Mouse (Mus musculus) hindbrain, embryonic 15.5 days (tissue): ENCODE results near the gene Gm20388. TPM values are rescaled to one million over a fixed set of nuclear protein-coding genes. Genes with fewer than 3 reads are reported as not detected.

Source experiments
- ATAC-seq: fragments of 200-750 bp; cut with Nextera tagmentation; 2 replicates; pipeline ENCODE4 v1.8.0; 2017; ENCODE audit warnings: low read depth, moderate number of reproducible peaks, moderate TSS enrichment; ENCODE audit not compliant: low FRiP score
- H3K27ac ChIP-seq: fragments of 300-500 bp; sonication (generic); replicated peaks from 2 replicates; pipeline ENCODE4 v1.5.1; 2015; ENCODE audit warnings: mild to moderate bottlenecking, inconsistent platforms
- H3K27me3 ChIP-seq: fragments of 300-500 bp; sonication (generic); 2 replicates; pipeline ENCODE4 v1.6.1; 2015; ENCODE audit warnings: control low read depth, inconsistent platforms
- H3K36me3 ChIP-seq: fragments of 300-500 bp; sonication (generic); 2 replicates; pipeline ENCODE4 v1.6.1; 2015; ENCODE audit warnings: control low read depth, inconsistent platforms
- H3K4me1 ChIP-seq: fragments of 300-500 bp; sonication (generic); replicated peaks from 2 replicates; pipeline ENCODE4 v1.6.1; 2015; ENCODE audit warnings: control low read depth, inconsistent platforms
- H3K4me2 ChIP-seq: fragments of 300-500 bp; sonication (generic); 2 replicates; pipeline ENCODE4 v1.6.1; 2015; ENCODE audit warnings: moderate library complexity, mild to moderate bottlenecking, inconsistent platforms
- H3K4me3 ChIP-seq: fragments of 300-500 bp; sonication (generic); 2 replicates; pipeline ENCODE4 v1.5.1; 2015; ENCODE audit warnings: mild to moderate bottlenecking, inconsistent platforms
- H3K9ac ChIP-seq: fragments of 300-500 bp; sonication (generic); 2 replicates; pipeline ENCODE4 v1.6.1; 2015; ENCODE audit warnings: inconsistent platforms
- H3K9me3 ChIP-seq: fragments of 300-500 bp; sonication (generic); 2 replicates; pipeline ENCODE4 v1.6.1; 2016; ENCODE audit warnings: control low read depth, inconsistent platforms
- whole genome bisulfite sequencing: fragments of 180-500 bp; shearing (Covaris S2); methylation state at CpG from one replicate; pipeline ENCODE4 v1.1.7; 2015; 5-methylcytosine and 5-hydroxymethylcytosine counted together
- polyA plus RNA-seq: library from polyadenylated mRNA; unstranded; fragments of >200 nt; fragmentation: Nextera tagmentation; extraction: Ambion mirVana; gene quantifications from 2 replicates; pipeline ENCODE4 v1.2.1, GENCODE M21; 2015

The Gm20388 gene
- polyA plus RNA-seq, 1 experiment from 2014 or later, result 5.4 TPM

- Histone ChIP-seq H3K4me3 (no peak overlapping the region), H3K4me1 (peaks cover 78% of the 10 kb centered on the region), H3K4me2 (no peak overlapping the region), H3K9me3 (no peaks in the 10 kb centered on the region), H3K27me3 (no peaks in the 10 kb centered on the region), H3K9ac (no peak overlapping the region), H3K36me3 (no peaks in the 10 kb centered on the region), H3K27ac (no peak overlapping the region)
- no peak for ATAC-seq
- 43% methylated on average over 7 of the region's 7 CpGs for WGBS
Observed at GRCm38 (mm10) chr8:120529226-120529625, 618.6 kb downstream of the Gm20388 start.

- Histone ChIP-seq H3K27ac (no peak overlapping the region), H3K9ac (no peak overlapping the region), H3K4me1 (peaks cover 79% of the 10 kb centered on the region), H3K36me3 (no peaks in the 10 kb centered on the region), H3K4me2 (no peak overlapping the region), H3K9me3 (no peaks in the 10 kb centered on the region), H3K4me3 (no peak overlapping the region), H3K27me3 (no peaks in the 10 kb centered on the region)
- no peak for ATAC-seq
- 50% methylated on average over 16 of the region's 16 CpGs for WGBS
Observed at GRCm38 (mm10) chr8:120530954-120531656, 620.5 kb downstream of the Gm20388 start.

- ATAC-seq, result no peak
- Histone ChIP-seq H3K4me2 (peak overlapping the region; percentile 45), H3K9ac (no peak overlapping the region)
Observed at GRCm38 (mm10) chr8:120531775-120532516, 621.3 kb downstream of the Gm20388 start.

GRCm38 (mm10) chr8:120532517-120533215 is 622.0 kb downstream of the Gm20388 start:
- peaks cover 75% of the 10 kb centered on the region for H3K4me1 ChIP-seq
- H3K4me3 ChIP-seq, result no peak overlapping the region
- no peaks in the 10 kb centered on the region for H3K36me3 ChIP-seq
- H3K9me3 ChIP-seq, result no peaks in the 10 kb centered on the region
- no peaks in the 10 kb centered on the region for H3K27me3 ChIP-seq
- H3K27ac ChIP-seq, result peak overlapping the region; percentile 60
- H3K4me2 ChIP-seq, result peak overlapping the region; percentile 45
- no peak for ATAC-seq
- 6% methylated on average over 29 of the region's 29 CpGs for WGBS
- 0 out of 2 replicates have a peak overlapping the region, but pooled peaks have one; percentile 19 for H3K9ac ChIP-seq

More at GRCm38 (mm10) chr8:120531775-120532516, 621.3 kb downstream of the Gm20388 start:
- peaks cover 79% of the 10 kb centered on the region for H3K4me1 ChIP-seq
- 45% methylated on average over 10 of the region's 10 CpGs for WGBS
- no peaks in the 10 kb centered on the region for H3K27me3 ChIP-seq
- H3K27ac ChIP-seq, result peak overlapping the region; percentile 47; the same call in 1 of the 2 replicates
- no peak overlapping the region for H3K4me3 ChIP-seq
- no peaks in the 10 kb centered on the region for H3K36me3 ChIP-seq
- no peaks in the 10 kb centered on the region for H3K9me3 ChIP-seq

- no peak for ATAC-seq
- Histone ChIP-seq H3K4me2 (peak overlapping the region; percentile 45; the same call in 1 of the 2 replicates), H3K9me3 (no peaks in the 10 kb centered on the region), H3K27ac (peak overlapping the region; percentile 60; the same call in 1 of the 2 replicates), H3K27me3 (no peaks in the 10 kb centered on the region), H3K9ac (0 out of 2 replicates have a peak overlapping the region, but pooled peaks have one; percentile 19), H3K4me3 (no peak overlapping the region), H3K4me1 (peaks cover 75% of the 10 kb centered on the region), H3K36me3 (no peaks in the 10 kb centered on the region)
- 32% methylated on average over 3 of the region's 3 CpGs for whole genome bisulfite sequencing
Observed at GRCm38 (mm10) chr8:120533380-120533779, 622.7 kb downstream of the Gm20388 start.

- no peak overlapping the region for H3K4me2 ChIP-seq
Observed at GRCm38 (mm10) chr8:120534080-120534479, 623.4 kb downstream of the Gm20388 start.

GRCm38 (mm10) chr8:120534504-120535368 is 624.1 kb downstream of the Gm20388 start:
- no peaks in the 10 kb centered on the region for H3K36me3 ChIP-seq
- 4% methylated on average over 13 of the region's 14 CpGs for WGBS
- peak overlapping the region; percentile 99 for H3K4me2 ChIP-seq
- no peaks in the 10 kb centered on the region for H3K9me3 ChIP-seq
- ATAC-seq, result peak; percentile 75
- H3K4me1 ChIP-seq, result peaks cover 81% of the 10 kb centered on the region
- H3K27ac ChIP-seq, result peak overlapping the region; percentile 95
- no peaks in the 10 kb centered on the region for H3K27me3 ChIP-seq
- H3K9ac ChIP-seq, result no peak overlapping the region
- no peak overlapping the region for H3K4me3 ChIP-seq

More at GRCm38 (mm10) chr8:120534080-120534479, 623.4 kb downstream of the Gm20388 start:
- no peak for ATAC-seq
- Histone ChIP-seq H3K27ac (peak overlapping the region; percentile 95), H3K4me1 (peaks cover 76% of the 10 kb centered on the region), H3K27me3 (no peaks in the 10 kb centered on the region), H3K36me3 (no peaks in the 10 kb centered on the region), H3K9ac (no peak overlapping the region), H3K9me3 (no peaks in the 10 kb centered on the region), H3K4me3 (no peak overlapping the region)
- WGBS, result 38% methylated on average over 8 of the region's 8 CpGs

GRCm38 (mm10) chr8:120535452-120536305 is 625.0 kb downstream of the Gm20388 start:
- Histone ChIP-seq H3K9ac (peak overlapping the region; percentile 71), H3K4me2 (peak overlapping the region; percentile 99), H3K27ac (peak overlapping the region; percentile 95), H3K27me3 (no peaks in the 10 kb centered on the region), H3K36me3 (no peaks in the 10 kb centered on the region), H3K9me3 (no peaks in the 10 kb centered on the region), H3K4me3 (peak overlapping the region; percentile 67), H3K4me1 (peaks cover 90% of the 10 kb centered on the region)
- no peak for ATAC-seq
- under 1% methylated on average over 75 of the region's 79 CpGs for WGBS

- peak overlapping the region; percentile 67 for H3K4me3 ChIP-seq
- WGBS, result under 1% methylated on average over 61 of the region's 61 CpGs
- H3K36me3 ChIP-seq, result no peaks in the 10 kb centered on the region
- H3K27ac ChIP-seq, result peak overlapping the region; percentile 95
- H3K4me1 ChIP-seq, result peaks cover 89% of the 10 kb centered on the region
- no peaks in the 10 kb centered on the region for H3K27me3 ChIP-seq
- peak overlapping the region; percentile 99 for H3K4me2 ChIP-seq
- ATAC-seq, result no peak
- H3K9ac ChIP-seq, result peak overlapping the region; percentile 71
- no peaks in the 10 kb centered on the region for H3K9me3 ChIP-seq
Observed at GRCm38 (mm10) chr8:120536306-120537206, 625.9 kb downstream of the Gm20388 start.
